Mouse (Mus musculus) gastrocnemius, postnatal 25 days (tissue): ENCODE data around the gene Cacna2d3. TPM values are rescaled to one million over a fixed set of nuclear protein-coding genes. Genes with fewer than 3 reads are reported as not detected.

Experiments used
- DNase-seq: peaks from one replicate; pipeline ENCODE4 v3.0.0; 2022
- total RNA-seq, 2 experiments: library from RNA; stranded (reverse); gene quantifications; 1 replicate in 1 of 2; 2 replicates in 1 of 2; pipeline ENCODE4 v1.2.3; 2021

Gene Cacna2d3
- total RNA-seq, 2 experiments from 2014 or later = 0.56 to 1.2 TPM

- DNase-seq = no peak
These were observed 225.1 kb downstream of the Cacna2d3 start for GRCm38 (mm10) chr14:29496552-29496951.

GRCm38 (mm10) chr14:29491786-29492185 lies 229.9 kb downstream of the Cacna2d3 start:
- no peak for DNase-seq

- DNase-seq = no peak
These were observed 236.2 kb downstream of the Cacna2d3 start for GRCm38 (mm10) chr14:29485416-29485815.

GRCm38 (mm10) chr14:29478403-29478983 lies 243.2 kb downstream of the Cacna2d3 start:
- DNase-seq = no peak

GRCm38 (mm10) chr14:29464277-29464676 lies 257.4 kb downstream of the Cacna2d3 start:
- no peak for DNase-seq

- no peak for DNase-seq
These were observed 272.5 kb downstream of the Cacna2d3 start for GRCm38 (mm10) chr14:29449203-29449602.

- no peak for DNase-seq
These were observed 278.3 kb downstream of the Cacna2d3 start for GRCm38 (mm10) chr14:29443091-29444026.

- no peak for DNase-seq
These were observed 279.2 kb downstream of the Cacna2d3 start for GRCm38 (mm10) chr14:29442476-29442875.

GRCm38 (mm10) chr14:29438666-29439065 lies 283.0 kb downstream of the Cacna2d3 start:
- DNase-seq = no peak

GRCm38 (mm10) chr14:29438251-29438650 lies 283.4 kb downstream of the Cacna2d3 start:
- no peak for DNase-seq

GRCm38 (mm10) chr14:29435203-29435602 lies 286.5 kb downstream of the Cacna2d3 start:
- no peak for DNase-seq

GRCm38 (mm10) chr14:29433716-29434115 lies 287.9 kb downstream of the Cacna2d3 start:
- no peak for DNase-seq

- no peak for DNase-seq
These were observed 288.5 kb downstream of the Cacna2d3 start for GRCm38 (mm10) chr14:29433076-29433714.

- no peak for DNase-seq
These were observed 291.9 kb downstream of the Cacna2d3 start for GRCm38 (mm10) chr14:29429788-29430187.

GRCm38 (mm10) chr14:29425666-29426065 lies 296.0 kb downstream of the Cacna2d3 start:
- no peak for DNase-seq

- no peak for DNase-seq
These were observed 296.5 kb downstream of the Cacna2d3 start for GRCm38 (mm10) chr14:29425208-29425607.

- no peak for DNase-seq
These were observed 315.8 kb downstream of the Cacna2d3 start for GRCm38 (mm10) chr14:29405878-29406165.

GRCm38 (mm10) chr14:29405125-29405877 lies 316.4 kb downstream of the Cacna2d3 start:
- DNase-seq = no peak

- DNase-seq = no peak
These were observed 317.5 kb downstream of the Cacna2d3 start for GRCm38 (mm10) chr14:29403849-29404808.

GRCm38 (mm10) chr14:29402471-29402870 lies 319.2 kb downstream of the Cacna2d3 start:
- DNase-seq = no peak

- no peak for DNase-seq
These were observed 327.9 kb downstream of the Cacna2d3 start for GRCm38 (mm10) chr14:29393786-29394185.
